Mouse (Mus musculus) hematopoietic multipotent progenitor cell, adult 10-12 weeks (in vitro differentiated cells): ENCODE results near the gene Ggact. TPM values are rescaled to one million over a fixed set of nuclear protein-coding genes. Genes with fewer than 3 reads are reported as not detected.

ENCODE experiments used
- polyA plus RNA-seq: library from polyadenylated mRNA; stranded (reverse); fragments of >175 nt; gene quantifications from 2 replicates; pipeline ENCODE4 v1.2.3, GENCODE M21; 2012; ENCODE audit warnings: low replicate concordance

Gene Ggact
- 15.3 and 16.2 TPM in 2 replicates for polyA plus RNA-seq

GRCm38 (mm10) chr14:122913657-122914056, at the start of gene Ggact:
TSS of gene Ggact (minus strand) at chr14:122913757.

Other genes with a start within 250 kb of the Ggact start
- gene Tmtc4, start 70.3 kb upstream of the Ggact start, polyA plus RNA-seq = 0.43 and 0.59 TPM in 2 replicates